Mouse (Mus musculus) hindbrain, embryonic 11.5 days (tissue): ENCODE measurements at regions not wholly inside any gene's neighbourhood (a gene's known extent, or its start where the extent isn't known, plus 50 kb on each side); places are given as distances from the start of the nearest gene placed in this dataset.
A peak's percentile ranks its signal among the peaks of the same experiment; 100 is the strongest.

Experiments used
- ATAC-seq: fragments of 200-750 bp; cut with Nextera tagmentation; 2 replicates; pipeline ENCODE4 v1.8.0; 2017; ENCODE audit warnings: mild to moderate bottlenecking, moderate TSS enrichment, moderate library complexity; ENCODE audit not compliant: low FRiP score
- DNase-seq: peaks from one replicate; pipeline ENCODE4 v3.0.0-alpha.2; 2015; ENCODE audit warnings: low spot score
- H3K27ac ChIP-seq: fragments of 300-500 bp; sonication (generic); 2 replicates; pipeline ENCODE4 v1.5.1; 2014; ENCODE audit warnings: mild to moderate bottlenecking, low read depth, low read length
- H3K27me3 ChIP-seq: fragments of 300-500 bp; sonication (generic); 2 replicates; pipeline ENCODE4 v1.6.1; 2014; ENCODE audit warnings: mild to moderate bottlenecking, low read length, moderate library complexity, mixed read lengths; ENCODE audit not compliant: control insufficient read depth, insufficient read depth
- H3K36me3 ChIP-seq: fragments of 300-500 bp; sonication (generic); 2 replicates; pipeline ENCODE4 v1.6.1; 2014; ENCODE audit warnings: mild to moderate bottlenecking, low read length, moderate library complexity, mixed read lengths; ENCODE audit not compliant: control insufficient read depth, insufficient read depth
- H3K4me1 ChIP-seq: fragments of 300-500 bp; sonication (generic); replicated peaks from 2 replicates; pipeline ENCODE4 v1.6.1; 2014; ENCODE audit warnings: low read length, mixed read lengths; ENCODE audit not compliant: control insufficient read depth, insufficient read depth
- H3K4me2 ChIP-seq: fragments of 300-500 bp; sonication (generic); replicated peaks from 2 replicates; pipeline ENCODE4 v1.6.1; 2014; ENCODE audit warnings: mild to moderate bottlenecking, low read depth, low read length
- H3K4me3 ChIP-seq: fragments of 300-500 bp; sonication (generic); 2 replicates; pipeline ENCODE4 v1.5.1; 2014; ENCODE audit warnings: low read depth, low read length
- H3K9ac ChIP-seq: fragments of 300-500 bp; sonication (generic); 2 replicates; pipeline ENCODE4 v1.6.1; 2014; ENCODE audit warnings: low read depth, low read length
- H3K9me3 ChIP-seq: fragments of 300-500 bp; sonication (generic); 2 replicates; pipeline ENCODE4 v1.6.1; 2016; ENCODE audit warnings: low read length; ENCODE audit not compliant: control insufficient read depth
- WGBS: fragments of 180-500 bp; shearing (Covaris S2); extraction: QIAGEN DNeasy Blood & Tissue Kit; methylation state at CpG from one replicate; pipeline ENCODE4 v1.1.7; 2014; 5-methylcytosine and 5-hydroxymethylcytosine counted together

DNA sequence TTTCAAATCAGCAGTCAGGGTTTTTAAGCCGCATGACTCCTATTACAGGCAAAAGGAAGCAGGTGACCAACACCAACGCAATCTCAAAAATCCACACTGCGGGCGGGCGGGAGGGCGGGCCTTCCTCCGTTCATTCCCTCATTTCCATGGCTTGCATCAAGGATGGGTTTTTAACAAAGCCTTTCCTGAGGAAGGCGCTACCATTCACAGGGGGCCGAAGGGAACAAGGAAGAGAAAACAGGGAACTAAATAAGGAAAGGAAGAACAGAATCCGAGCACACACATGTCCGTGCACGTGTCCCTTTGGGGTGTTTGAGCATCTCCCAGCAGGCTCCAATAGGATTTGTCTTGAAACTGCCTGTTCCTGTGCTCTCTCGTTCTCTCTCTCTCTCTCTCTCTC, 421.0 kb upstream of the Jarid2 start:
- no peak for DNase-seq
- no peaks in the 10 kb centered on the region for H3K9me3 ChIP-seq
- H3K4me3 ChIP-seq, result no peak overlapping the region
- no peak overlapping the region for H3K27ac ChIP-seq
- no peaks in the 10 kb centered on the region for H3K36me3 ChIP-seq
- 56% methylated on average over 13 of the region's 13 CpGs for WGBS
- H3K9ac ChIP-seq, result no peak overlapping the region
- H3K4me1 ChIP-seq, result no peaks in the 10 kb centered on the region
- ATAC-seq, result no peak
- H3K27me3 ChIP-seq, result no peaks in the 10 kb centered on the region
- no peak overlapping the region for H3K4me2 ChIP-seq

- WGBS, result 87% methylated on average over 6 of the region's 6 CpGs
- DNase-seq (no peak), ATAC-seq (no peak)
- Histone ChIP-seq H3K4me3 (no peak overlapping the region), H3K36me3 (no peaks in the 10 kb centered on the region), H3K9me3 (no peaks in the 10 kb centered on the region), H3K9ac (no peak overlapping the region), H3K4me1 (no peaks in the 10 kb centered on the region), H3K27ac (no peak overlapping the region), H3K27me3 (no peaks in the 10 kb centered on the region), H3K4me2 (no peak overlapping the region)
These were observed 417.0 kb upstream of the Jarid2 start for GRCm38 (mm10) chr13:44312237-44312636.

- Histone ChIP-seq H3K36me3 (no peaks in the 10 kb centered on the region), H3K4me3 (no peak overlapping the region), H3K27ac (no peak overlapping the region), H3K4me2 (no peak overlapping the region), H3K9me3 (no peaks in the 10 kb centered on the region), H3K4me1 (no peaks in the 10 kb centered on the region), H3K27me3 (no peaks in the 10 kb centered on the region), H3K9ac (no peak overlapping the region)
- no peak for DNase-seq
- 59% methylated on average over 13 of the region's 13 CpGs for WGBS
- 0 out of 2 replicates have a peak, but pooled peaks have one; percentile 22 for ATAC-seq
These were observed 412.4 kb upstream of the Jarid2 start for GRCm38 (mm10) chr13:44316747-44317446.

- ATAC-seq, result no peak
- 56% methylated on average over 8 of the region's 8 CpGs for WGBS
These were observed 411.7 kb upstream of the Jarid2 start for GRCm38 (mm10) chr13:44317596-44317995.

GRCm38 (mm10) chr13:44319101-44319500, 410.2 kb upstream of the Jarid2 start:
- no peaks in the 10 kb centered on the region for H3K4me1 ChIP-seq
- H3K4me3 ChIP-seq, result no peak overlapping the region
- H3K27ac ChIP-seq, result no peak overlapping the region
- ATAC-seq (no peak), DNase-seq (no peak)
- no peak overlapping the region for H3K4me2 ChIP-seq
- no peaks in the 10 kb centered on the region for H3K27me3 ChIP-seq
- WGBS, result 82% methylated on average over 9 of the region's 9 CpGs
- no peaks in the 10 kb centered on the region for H3K36me3 ChIP-seq
- H3K9me3 ChIP-seq, result no peaks in the 10 kb centered on the region
- H3K9ac ChIP-seq, result no peak overlapping the region

More at GRCm38 (mm10) chr13:44317596-44317995, 411.7 kb upstream of the Jarid2 start:
- DNase-seq, result no peak
- no peak overlapping the region for H3K27ac ChIP-seq
- no peak overlapping the region for H3K4me2 ChIP-seq
- no peak overlapping the region for H3K4me3 ChIP-seq
- no peak overlapping the region for H3K9ac ChIP-seq
- H3K9me3 ChIP-seq, result no peaks in the 10 kb centered on the region
- no peaks in the 10 kb centered on the region for H3K36me3 ChIP-seq
- no peaks in the 10 kb centered on the region for H3K4me1 ChIP-seq
- no peaks in the 10 kb centered on the region for H3K27me3 ChIP-seq

DNA sequence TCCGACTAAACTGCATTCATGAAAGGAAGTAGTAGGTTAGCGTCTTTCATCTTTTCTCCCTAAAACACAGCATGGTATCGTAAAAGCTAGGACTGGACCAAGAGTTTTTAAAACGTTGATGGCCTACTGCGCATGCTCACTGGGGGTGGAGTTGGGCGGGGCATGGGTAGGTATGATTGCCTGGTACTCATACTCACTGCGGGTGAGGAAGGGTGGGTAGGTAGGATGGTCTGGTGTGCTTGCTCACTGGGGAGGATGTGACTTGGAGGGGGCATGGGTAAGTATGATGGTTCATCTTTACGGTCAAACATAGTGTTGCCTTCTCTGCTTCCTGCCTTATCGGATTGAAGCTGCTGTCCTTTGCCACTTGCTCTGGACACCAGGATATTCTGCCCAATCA, 409.8 kb upstream of the Jarid2 start:
- no peak overlapping the region for H3K9ac ChIP-seq

DNA sequence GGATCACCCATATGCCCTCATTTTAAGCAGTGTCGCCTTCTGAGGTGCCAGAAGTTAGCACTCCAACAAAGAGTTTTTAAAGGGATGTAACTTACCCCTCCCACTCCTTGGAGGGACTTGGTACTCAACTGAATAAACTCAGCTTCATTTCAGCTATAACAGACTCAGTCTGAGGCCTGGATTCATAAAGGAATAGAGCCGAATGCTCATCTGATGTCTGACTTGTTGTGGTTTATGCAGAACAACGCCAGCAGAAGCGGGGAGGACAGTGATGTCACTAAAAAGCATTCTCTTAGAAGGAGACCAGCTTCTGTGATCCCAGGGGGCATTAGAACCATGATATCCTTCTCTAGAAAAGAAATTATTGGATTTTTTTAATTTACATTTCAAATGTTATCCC, 409.0 kb upstream of the Jarid2 start:
- Histone ChIP-seq H3K9ac (no peak overlapping the region), H3K4me2 (no peak overlapping the region), H3K9me3 (no peaks in the 10 kb centered on the region), H3K27ac (no peak overlapping the region), H3K4me1 (no peaks in the 10 kb centered on the region), H3K4me3 (no peak overlapping the region), H3K36me3 (no peaks in the 10 kb centered on the region), H3K27me3 (no peaks in the 10 kb centered on the region)
- DNase-seq, result no peak
- ATAC-seq, result no peak
- WGBS, result 93% methylated on average over 4 of the region's 4 CpGs

More for the DNA sequence above, 409.8 kb upstream of the Jarid2 start:
- 90% methylated on average over 9 of the region's 9 CpGs for whole genome bisulfite sequencing
- Histone ChIP-seq H3K36me3 (no peaks in the 10 kb centered on the region), H3K4me1 (no peaks in the 10 kb centered on the region), H3K4me3 (no peak overlapping the region), H3K27me3 (no peaks in the 10 kb centered on the region), H3K4me2 (no peak overlapping the region), H3K9me3 (no peaks in the 10 kb centered on the region), H3K27ac (no peak overlapping the region)
- no peak for DNase-seq
- ATAC-seq, result no peak

DNA sequence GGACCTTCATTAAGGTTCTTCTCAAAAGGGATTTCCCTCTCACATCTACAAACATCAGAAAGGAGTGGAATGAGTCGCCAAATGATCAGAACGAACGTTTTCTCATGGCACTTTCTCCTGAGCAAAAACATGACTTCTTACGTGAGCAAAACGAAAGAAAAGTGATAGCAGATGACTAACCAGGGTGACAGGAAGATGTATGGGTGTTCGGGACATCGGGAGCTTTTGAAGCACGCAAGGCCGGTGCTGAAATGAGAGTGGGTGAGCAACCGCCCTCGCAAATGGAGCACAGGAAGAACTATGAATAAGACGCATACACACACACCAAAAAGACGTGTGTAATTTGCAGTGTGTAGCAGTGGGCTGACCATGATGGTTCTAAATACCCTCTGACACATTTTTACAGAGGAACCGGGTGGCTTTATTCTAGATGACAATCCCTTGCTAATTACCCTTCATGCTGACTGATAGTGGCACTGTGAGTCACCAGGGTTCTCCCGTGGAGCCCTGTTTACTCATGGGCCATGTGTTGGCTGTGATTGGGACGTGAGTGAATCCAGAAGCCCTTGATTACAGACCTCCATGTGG, 408.2 kb upstream of the Jarid2 start:
- Histone ChIP-seq H3K4me1 (no peaks in the 10 kb centered on the region), H3K9me3 (no peaks in the 10 kb centered on the region), H3K27ac (no peak overlapping the region), H3K27me3 (no peaks in the 10 kb centered on the region), H3K4me2 (no peak overlapping the region), H3K9ac (no peak overlapping the region), H3K4me3 (no peak overlapping the region), H3K36me3 (no peaks in the 10 kb centered on the region)
- WGBS, result 75% methylated on average over 16 of the region's 16 CpGs
- no peak for ATAC-seq
- no peak for DNase-seq

GRCm38 (mm10) chr13:44328416-44328815, 400.9 kb upstream of the Jarid2 start:
- Histone ChIP-seq H3K9me3 (no peaks in the 10 kb centered on the region), H3K4me1 (no peaks in the 10 kb centered on the region), H3K4me2 (no peak overlapping the region), H3K27ac (no peak overlapping the region), H3K36me3 (no peaks in the 10 kb centered on the region), H3K4me3 (no peak overlapping the region), H3K9ac (no peak overlapping the region), H3K27me3 (no peaks in the 10 kb centered on the region)
- ATAC-seq, result no peak
- no peak for DNase-seq
- WGBS, result 89% methylated on average over 8 of the region's 8 CpGs
